Mouse (Mus musculus) CD4-positive helper T cell, adult 2 months (primary cell): ENCODE data around the gene F5.

Experiments used
- DNase-seq: peaks from one replicate; pipeline ENCODE4 v3.0.0-alpha.2; 2012; ENCODE audit warnings: low read depth, missing footprints, low spot score

Gene F5

DNA sequence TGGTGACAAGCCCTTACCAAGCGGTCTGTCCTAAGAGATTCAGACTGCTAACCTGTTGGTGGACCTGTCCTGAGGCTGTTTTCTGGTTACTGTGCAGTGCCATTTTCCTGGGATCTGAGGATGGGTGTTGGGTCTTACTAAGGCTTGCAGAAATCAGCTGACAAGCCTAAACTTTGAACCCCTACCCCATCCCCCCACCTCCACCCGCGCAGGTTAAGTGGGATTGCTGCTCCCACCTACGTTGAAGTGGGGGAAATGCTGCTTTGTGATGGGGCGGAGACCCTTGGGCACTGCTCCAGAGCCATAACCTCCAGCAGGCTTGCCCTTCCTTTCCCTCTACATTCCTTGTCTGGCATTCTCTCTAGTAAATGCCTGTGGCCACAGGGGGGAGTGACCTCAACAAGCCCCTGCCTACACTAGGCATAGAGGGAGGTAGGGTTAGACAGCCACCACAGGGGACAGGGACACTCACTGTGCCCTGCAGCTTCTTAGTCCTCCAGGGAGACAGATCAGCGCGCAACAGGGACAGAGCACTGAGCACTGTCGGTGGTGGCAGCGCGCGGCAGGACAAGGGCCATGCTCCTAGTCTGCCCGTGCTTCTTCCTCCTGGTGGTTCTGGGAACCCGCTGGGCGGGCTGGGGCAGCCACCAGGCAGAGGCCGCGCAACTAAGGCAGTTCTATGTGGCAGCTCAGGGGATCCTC is at the start of gene F5:
Gene F5 (plus strand): TSS at position 452 of the 702 bp plus-strand sequence.
- DNase-seq = no peak

DNA sequence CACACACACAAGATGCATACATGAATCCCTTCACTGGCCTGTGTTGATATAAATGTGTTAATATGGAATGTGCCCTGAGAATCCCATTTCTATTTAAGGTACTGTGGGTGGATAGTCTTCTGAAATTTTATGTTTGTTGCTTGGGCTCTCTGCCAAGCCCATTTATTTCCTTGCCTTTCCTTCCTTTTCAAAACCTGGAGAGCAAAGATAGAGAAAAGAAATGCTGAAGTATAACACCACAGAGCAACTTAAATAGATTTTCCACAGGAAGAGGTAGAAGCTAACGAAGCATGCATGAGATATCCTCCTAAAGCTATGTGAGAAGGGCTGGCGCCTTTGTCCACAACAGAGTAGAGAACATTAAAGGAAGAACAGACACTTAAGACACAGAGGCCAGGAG is 41.9 kb upstream of the F5 start:
- DNase-seq = no peak

DNA sequence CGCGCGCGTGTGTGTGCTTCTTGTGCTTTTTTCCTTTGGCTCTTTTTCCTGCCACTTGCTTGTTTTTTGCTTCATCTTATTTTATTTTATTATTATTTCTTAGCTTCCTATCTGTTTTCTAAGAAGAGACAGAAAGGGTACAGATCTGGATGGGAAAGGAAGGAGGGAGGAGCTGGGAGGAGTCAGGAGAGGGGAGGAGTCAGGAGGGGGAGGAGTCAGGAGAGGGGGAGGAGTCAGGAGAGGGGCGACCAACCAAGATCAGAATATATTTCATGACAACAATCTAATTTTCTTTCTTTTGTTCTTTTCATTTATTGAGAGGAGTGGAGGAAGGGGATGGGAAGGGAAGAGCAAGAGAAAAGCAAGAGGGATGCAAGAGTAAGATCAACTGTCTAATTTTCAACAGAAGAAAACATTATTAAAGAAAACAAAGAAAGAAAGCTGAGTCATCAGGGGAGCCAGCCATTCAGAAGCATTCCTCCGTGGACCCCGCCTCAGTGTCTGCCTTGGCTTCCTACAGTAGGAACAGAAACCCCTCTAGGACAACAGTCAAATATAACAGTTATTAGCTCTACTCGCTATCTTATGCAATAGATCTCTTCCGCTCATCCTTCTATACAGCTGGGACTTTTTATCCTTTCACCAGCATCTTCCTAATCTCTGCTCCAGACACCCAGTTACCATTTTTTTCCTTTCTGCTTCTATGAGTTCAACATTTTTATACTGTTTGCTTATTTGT is 40.9 kb upstream of the F5 start:
- DNase-seq = no peak

DNA sequence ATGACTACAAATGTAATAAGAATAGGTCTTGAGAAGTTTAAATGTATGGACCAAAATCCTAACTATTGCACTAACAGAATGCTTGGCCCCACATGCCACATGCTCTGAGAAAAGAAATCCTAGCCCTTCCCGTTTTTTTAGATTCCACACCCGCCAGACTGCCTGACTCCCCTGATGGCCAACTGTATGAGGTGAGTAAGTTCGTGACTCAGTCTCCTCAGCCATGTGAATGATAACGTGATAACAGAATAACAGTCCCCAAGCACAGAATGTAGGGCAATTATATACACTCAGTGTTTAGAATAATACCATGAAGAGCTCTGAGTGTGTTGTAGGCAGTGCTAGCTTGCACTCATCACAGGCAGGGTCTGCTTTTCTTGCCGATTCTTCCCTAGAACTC is 37.4 kb upstream of the F5 start:
- DNase-seq = no peak

DNA sequence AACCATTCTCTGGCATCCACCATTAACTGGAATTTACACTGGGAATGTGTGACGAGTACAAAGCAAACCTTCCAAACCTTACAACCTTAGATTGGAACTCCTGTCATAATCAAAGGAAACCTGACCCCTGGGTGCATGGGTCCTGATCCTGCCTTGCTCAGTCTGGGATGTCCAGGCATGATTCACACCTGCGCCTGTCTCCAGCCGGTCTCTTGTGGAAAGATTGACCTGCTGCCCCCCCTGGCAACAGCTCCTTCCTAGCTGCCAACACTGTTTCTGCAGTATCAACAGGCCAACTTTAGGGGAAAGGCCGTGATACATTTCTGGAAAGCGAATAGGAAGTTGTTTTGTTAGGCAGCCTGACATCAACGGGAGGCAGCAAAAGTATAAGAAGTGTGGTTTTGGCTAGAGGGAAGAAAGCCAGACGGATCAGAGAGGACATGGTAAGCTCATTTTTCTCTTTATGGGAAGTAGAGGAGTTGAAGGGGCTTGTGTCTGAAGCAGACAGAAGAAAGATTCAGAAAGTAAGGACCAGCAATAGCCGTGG is 36.6 kb upstream of the F5 start, which contains the start of gene Selp:
Gene Selp (plus strand): TSS at position 318 of the 547 bp plus-strand sequence.
- no peak for DNase-seq

DNA sequence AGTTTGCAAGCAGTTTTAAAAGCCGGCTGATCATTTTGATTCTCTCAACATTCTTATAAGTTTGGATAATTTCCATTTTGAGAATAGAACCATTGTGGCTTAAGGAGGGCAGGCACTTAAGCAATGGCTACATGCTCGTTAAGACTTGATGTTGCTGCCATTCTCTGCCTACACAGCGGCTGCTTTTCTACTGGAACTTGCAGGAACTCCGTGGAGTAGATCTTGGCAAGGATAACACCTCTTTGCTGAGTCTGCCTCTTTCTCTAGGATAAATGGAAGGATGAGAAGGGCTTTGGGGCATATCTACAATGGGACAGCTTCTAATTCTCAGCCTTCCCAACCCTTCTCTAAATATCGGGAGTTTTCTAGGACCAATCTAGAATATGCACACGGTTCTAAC is 36.0 kb upstream of the F5 start:
- DNase-seq = no peak

DNA sequence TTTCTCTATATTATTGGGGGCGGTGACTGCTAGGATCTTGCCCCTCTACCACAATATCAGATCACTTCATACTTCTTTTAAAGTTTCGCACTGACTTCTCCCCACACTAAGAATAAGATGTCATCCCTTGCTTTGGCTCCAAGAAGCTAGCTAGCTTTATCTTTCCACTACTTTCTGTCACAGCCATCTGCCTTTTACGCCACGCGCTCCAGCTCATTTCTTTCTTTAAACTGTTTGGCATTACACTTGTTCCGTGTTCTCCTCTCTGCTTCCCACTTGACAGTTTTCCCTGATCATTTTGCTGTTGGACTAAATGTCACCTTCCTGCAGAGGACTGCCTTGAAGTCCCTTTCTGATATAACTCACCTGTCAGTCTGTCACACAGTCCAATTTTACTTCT is 33.8 kb upstream of the F5 start:
- no peak for DNase-seq

DNA sequence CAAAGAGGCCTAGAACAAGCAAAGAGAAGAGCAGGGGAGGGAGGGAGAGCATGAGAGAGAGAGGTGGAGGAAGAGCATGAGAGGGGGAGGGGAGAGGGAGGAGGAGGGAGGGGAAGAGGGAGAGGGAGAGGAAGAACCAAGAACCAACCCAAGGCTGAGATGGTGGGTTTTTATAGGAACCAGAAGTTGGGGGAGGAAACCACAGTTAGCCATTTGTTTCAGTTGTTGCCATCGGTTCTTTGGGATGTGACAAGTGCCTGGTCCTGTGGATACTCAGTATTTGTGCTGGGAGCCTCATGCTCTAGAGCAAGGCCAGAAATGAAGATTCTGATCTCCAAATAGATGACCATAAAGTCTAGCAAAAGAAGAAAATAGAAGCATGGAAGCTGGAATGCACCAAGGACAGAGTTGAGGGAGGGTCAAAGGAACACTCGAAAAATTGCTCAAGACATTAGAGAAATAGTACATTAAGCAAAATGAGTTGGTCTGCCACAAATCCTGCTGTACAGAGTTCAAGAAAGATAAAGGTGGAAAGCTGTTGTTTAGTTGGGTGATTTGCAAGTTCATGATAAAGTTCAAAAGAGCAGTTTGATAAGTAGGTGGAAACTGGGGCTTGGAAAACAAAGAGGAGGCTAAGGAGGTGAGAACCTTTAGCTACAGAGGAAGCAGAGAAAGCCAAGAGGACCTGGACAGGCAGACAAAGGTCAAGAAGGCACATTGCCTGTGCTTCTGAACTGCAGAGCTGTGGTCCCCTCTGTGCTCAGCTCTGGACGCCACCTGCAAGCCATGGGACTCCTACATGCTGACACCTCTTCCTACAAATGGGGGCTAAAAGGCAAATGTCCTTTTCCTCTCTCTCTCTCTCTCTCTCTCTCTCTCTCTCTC is 31.5 kb upstream of the F5 start:
- no peak for DNase-seq

DNA sequence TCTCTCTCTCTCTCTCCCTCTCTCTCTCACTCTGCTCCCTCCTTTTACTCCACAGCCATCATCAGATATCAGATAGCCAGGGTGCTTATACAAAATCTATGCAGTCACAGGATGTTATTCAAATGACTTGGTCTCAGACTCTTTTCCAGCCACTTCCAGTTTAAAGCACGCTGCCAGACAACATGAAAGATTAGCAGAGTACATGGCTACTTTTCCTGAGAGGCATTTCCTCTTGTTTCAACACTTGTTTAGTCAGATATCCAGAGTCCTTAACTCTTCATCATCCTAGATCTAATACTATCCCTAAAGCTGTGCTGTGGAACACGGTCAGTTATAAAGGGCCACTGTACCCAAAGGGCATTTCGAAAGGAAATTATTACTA is 30.9 kb upstream of the F5 start:
- DNase-seq = no peak

DNA sequence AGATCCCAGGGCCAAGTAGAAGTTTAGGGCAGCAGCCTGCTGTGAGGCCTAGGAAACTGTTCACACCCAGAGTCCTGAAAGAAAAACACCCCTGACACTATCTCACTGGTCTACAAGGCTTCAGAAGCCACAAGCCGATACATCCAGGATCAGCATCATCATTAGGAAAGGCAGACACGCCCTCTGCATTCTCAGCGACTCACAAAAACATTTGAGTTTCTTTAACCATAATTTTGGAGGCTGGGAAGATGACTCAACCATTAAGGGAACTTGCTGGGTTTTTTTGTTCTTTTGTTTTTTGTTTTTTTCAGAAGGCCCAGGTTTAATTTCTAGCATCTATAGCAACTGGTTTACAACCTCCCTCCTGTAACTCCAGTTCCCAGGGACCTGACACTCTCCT is 27.8 kb upstream of the F5 start:
- no peak for DNase-seq

DNA sequence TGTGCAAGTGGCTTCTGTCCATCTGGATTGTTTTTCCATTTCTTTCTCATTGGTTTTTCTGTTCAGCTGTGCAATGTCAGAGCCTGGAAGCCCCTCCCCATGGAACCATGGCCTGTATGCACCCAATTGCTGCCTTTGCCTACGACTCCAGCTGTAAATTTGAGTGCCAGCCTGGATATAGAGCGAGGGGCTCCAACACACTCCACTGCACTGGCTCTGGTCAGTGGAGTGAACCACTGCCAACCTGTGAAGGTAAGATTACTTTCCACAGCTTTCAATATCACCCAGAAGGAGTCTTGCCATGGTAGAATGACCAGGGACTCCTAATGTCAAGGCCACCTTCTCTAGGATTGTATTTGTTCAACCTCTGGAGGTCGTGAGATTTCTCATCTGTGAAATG is 21.6 kb upstream of the F5 start:
- no peak for DNase-seq

DNA sequence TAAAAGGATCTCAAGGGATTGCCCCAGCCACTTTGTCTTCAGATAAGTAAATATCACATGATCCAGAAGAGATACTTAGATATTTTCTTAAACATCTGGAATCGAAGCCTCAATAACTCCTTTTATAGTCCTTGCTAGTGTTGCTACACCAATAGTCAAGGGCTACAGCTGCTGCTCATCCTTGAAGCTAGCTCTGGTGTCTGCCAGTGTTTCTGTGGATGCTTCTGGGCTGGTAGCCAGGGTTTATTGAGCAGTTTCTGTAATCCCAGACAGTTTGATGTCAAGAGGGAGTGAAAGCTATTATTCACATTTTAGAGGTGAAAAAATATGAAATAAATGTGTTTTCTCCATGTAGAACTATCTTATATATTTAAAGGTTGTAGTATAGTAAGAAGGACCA is 19.0 kb upstream of the F5 start:
- DNase-seq = no peak

DNA sequence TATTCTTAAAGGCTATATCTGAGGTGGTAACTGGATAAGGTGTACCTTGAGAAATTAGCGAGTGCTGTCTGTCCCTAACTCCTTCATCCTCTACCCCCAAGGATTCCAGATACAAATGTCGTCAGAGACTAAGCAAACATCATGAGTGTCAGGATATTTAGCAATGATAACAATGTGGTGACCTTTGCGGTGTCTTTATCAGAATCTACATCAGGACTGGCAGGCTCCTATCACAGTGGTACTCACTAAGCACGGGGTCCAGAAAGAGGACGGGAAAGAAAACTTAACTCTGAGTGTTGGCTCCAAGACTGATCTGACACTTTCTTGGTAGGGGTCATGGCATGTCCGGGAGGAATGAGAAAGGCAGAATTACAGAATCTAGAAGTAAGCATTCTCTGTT is 17.5 kb upstream of the F5 start:
- DNase-seq = peak; percentile 21

DNA sequence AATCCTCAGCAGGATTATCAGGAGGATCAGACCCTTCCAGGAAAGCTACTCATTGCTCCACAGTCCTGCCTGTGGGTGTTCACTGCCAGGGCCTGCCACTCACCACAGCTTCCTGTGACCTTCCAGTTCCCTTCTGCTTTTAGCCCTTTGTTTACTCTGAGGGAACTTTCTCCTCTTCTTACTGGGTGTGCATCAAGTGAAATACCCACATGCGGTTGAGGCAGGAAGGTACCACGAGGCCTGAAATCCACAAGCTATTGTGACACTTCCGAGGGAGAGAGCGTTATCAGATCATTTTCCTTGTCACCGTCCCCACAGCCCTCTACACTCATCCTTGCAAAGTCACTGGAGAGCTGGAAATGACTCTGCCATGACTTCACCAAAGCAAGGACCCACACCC is 16.3 kb upstream of the F5 start:
- peak; percentile 88 for DNase-seq

DNA sequence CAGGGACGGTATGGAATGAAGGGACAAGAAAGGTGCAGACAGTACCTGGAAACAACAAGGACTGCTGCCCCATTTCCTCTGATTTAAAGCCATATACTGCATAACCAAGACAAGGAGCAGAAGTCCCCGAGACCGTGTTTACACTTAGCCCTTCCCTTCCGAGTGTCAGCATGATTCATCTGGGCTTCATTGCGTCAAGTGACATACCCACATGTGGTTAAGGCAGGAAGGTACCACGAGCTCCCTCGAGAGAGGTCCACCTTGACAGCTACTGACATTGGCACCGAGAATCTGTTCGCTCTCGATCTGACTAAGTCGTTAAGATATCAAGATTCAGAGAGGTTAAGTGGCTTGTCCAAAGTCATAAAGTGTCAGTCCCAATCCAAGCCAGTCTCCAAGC is 15.7 kb upstream of the F5 start:
- peak; percentile 88 for DNase-seq

DNA sequence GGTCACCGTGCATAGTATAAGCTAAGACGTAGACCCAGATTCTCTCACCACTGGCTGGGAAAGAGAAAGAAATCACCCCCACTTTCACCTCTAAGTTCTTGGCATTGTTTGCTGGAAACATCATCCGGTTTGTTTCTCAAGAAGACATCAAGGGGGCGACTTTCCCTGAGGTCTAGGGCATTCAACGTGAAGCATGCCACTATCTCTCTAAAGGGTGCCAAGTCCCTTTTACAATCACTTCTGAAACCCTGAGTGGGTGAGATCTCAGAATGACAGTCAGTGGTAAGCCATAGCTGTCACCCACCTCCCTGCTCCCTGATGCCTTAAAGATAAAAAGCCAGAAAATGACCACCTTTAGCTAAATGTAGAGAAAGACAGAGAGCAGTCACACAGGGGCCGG is 15.0 kb upstream of the F5 start:
- DNase-seq = peak; percentile 53

DNA sequence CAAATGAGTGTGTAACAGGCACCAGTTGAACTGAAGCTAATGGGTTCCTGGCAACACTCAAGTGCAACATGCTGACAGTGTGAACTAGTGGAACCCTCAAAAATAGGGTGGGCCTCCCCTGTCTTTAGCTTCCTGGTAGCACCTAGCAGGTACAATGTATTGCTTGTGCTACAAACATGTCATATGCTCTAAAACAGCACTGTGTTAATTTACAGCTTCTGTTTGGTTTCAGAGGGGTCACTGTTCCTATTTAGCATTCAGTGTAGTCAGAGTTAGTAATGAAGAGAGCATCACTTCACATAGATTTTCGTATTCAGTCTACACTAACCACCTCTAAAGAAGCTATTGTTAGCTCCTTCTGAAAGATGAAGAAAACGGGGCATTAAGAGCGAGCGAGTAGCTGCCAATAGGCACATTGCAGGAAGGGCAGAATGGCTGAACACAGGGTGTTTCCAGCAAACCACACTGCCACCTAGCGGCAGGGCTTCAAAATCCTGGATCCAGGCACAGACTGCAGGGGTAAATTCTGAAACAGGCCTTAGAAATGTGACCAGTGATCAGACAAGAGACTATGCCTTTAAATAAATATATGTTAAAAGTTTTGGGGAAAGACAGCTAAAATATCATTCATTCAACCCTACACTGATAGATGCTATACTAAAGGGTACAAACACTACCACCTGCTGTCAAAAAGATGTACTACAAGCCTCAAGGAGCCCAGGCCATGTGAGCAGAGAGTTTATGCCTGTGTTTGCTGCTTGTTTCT is 13.1 kb upstream of the F5 start:
- DNase-seq = peak; percentile 84

DNA sequence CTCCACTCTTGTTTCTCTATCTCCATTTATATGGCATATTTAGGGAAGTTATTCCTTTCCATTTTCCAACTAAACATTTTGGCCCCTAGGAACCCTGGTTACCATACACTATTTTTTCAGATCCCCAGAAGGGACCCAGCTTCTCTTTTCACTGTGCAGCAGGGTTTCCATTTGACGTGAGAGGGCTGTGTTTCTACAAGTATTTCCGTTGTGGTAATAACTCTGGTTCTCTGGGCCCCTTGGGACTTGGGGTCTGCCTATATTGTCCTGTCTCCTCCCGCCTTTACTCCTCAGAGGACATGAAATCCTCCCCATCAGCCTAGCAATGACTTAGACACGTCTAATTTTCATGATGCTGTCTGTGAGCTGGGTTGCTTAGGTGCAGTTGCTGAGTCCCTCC is 12.2 kb upstream of the F5 start:
- no peak for DNase-seq

DNA sequence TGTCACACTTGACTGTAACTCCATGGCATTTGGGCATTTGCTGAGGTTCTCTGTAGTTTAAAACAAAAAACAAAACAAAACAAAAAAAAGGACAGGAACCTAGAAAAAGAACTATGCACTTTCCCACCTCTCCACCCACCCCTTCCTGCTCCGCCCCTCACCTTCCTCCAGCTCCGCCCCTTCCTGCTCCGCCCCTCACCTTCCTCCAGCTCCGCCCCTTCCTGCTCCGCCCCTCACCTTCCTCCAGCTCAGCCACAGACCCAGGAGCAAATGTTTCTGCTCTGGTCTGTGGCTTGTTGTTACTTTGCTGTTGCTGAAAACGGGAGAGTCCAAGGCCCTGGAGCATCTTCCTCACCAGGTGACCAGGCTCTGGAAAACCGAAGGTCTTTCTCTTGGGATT is 2.6 kb upstream of the F5 start:
- no peak for DNase-seq

DNA sequence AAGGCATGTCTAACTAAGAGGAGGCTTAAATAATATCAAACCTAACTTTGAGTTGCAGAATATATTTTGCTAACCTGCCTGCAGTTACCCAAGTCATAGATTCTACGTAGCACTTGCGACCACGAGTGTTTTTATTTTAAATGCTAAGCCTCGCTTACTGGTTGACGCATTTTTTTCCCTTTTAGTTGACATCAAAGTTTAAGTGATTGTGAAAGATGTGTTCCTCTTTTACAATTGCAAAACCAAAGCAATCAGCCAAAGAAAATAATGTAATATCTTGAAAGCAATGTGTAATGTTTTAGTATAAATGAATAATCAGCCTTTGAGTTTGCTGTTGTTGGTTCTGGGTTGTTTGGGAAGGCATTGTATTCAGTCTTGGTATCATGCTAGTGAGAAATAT is 1.2 kb downstream of the F5 start:
- DNase-seq = no peak

DNA sequence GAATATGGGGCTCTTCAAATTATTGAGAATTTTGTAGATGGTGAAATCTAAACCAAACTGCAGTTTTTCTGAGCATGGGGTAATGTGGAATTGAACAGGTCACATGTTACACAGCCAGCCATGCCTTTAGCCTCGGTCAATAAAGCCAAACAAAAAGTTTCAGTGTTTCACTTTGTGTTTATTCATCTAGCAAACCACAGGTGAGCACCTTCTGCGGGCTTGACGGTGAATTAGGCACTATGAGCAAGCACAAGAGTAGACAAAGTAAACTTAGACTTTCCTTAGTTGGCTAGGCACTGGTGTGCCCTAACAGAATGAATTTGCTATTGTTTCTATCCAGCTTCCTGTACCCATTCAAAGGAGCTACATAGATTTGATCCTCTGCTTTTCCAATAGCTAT is 3.3 kb downstream of the F5 start:
- DNase-seq = no peak
